Mouse (Mus musculus) E14TG2a.4 (cell line): Measurements from ENCODE around the gene Pmp22.

Experiments
- H3K27me3 ChIP-seq: 2 replicates; pipeline ENCODE4 v1.6.1; 2014; ENCODE audit warnings: low read length, control low read depth; ENCODE audit not compliant: insufficient read depth
- H3K36me3 ChIP-seq: 2 replicates; pipeline ENCODE4 v1.6.1; 2014; ENCODE audit warnings: low read length, control low read depth; ENCODE audit not compliant: insufficient read depth
- H3K4me1 ChIP-seq: replicated peaks from 2 replicates; pipeline ENCODE4 v1.6.1; 2014; ENCODE audit warnings: low read depth, low read length, control low read depth
- H3K4me3 ChIP-seq: replicated peaks from 2 replicates; pipeline ENCODE4 v1.5.1; 2014; ENCODE audit warnings: mild to moderate bottlenecking, low read length
- H3K9me3 ChIP-seq: 2 replicates; pipeline ENCODE4 v1.6.1; 2014; ENCODE audit warnings: low read length, control low read depth
- CTCF ChIP-seq: conservative IDR thresholded peaks from 2 replicates; pipeline ENCODE4 v1.5.1; 2014; ENCODE audit warnings: low read length
- NANOG ChIP-seq: IDR thresholded peaks from 2 replicates; pipeline ENCODE4 v1.6.1; 2014; ENCODE audit warnings: borderline replicate concordance, low read length, mixed read lengths
- POU5F1 ChIP-seq: IDR thresholded peaks from 2 replicates; pipeline ENCODE4 v1.6.1; 2014; ENCODE audit warnings: low read length, borderline replicate concordance

The Pmp22 gene

DNA sequence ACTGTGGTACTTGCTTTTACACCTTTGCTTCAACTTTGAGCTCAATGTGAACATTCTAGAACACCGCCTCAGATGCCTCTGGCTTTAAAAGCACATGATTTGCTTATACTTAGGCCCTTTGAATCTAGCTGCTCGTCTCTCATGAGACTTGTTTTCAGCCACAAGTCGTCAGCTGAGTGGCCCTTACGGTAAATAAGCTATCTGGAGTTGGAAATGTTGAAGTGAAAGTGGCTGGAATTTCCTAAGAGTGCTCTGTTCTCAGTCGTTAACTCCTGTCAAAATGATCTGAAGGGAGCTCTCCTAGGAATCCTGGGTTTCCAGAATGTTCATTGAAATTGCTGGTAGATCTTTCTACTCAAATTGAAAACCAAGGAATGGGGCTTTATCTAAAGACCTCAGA, 23.1 kb downstream of the Pmp22 start:
- Histone ChIP-seq H3K36me3 (no peaks in the 10 kb centered on the region), H3K4me1 (peaks cover 2% of the 10 kb centered on the region; the same call in 1 of the 2 replicates), H3K9me3 (no peaks in the 10 kb centered on the region), H3K27me3 (peaks cover 10% of the 10 kb centered on the region), H3K4me3 (no peak overlapping the region)
- TF ChIP-seq CTCF (no peak), POU5F1 (no peak), NANOG (no peak)

DNA sequence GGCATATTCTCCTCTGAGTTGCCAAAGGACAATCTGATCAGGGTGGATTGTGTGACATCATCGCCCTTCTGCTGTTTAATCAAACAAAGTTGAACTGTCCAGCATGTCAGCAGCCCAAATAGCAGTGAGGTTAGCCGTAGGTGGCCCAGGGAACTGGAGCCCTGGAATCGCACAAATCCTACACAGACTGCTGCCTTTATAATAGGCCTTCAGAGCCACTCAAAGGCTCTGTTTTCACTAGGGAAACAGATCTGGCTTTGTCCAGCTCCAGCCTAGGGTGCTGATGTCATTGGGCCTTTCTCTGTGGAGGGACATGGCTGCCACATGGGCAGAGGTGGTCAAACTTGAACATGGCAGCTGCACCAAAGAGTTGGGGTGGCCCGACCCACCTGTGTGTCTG, 28.3 kb downstream of the Pmp22 start:
- H3K4me1 ChIP-seq: peaks cover 6% of the 10 kb centered on the region
- H3K4me3 ChIP-seq: no peak overlapping the region
- peaks cover 18% of the 10 kb centered on the region; the same call in 1 of the 2 replicates for H3K27me3 ChIP-seq
- no peak for TF ChIP-seq NANOG
- TF ChIP-seq CTCF: no peak
- TF ChIP-seq POU5F1: no peak
- H3K9me3 ChIP-seq: no peaks in the 10 kb centered on the region
- no peaks in the 10 kb centered on the region for H3K36me3 ChIP-seq

DNA sequence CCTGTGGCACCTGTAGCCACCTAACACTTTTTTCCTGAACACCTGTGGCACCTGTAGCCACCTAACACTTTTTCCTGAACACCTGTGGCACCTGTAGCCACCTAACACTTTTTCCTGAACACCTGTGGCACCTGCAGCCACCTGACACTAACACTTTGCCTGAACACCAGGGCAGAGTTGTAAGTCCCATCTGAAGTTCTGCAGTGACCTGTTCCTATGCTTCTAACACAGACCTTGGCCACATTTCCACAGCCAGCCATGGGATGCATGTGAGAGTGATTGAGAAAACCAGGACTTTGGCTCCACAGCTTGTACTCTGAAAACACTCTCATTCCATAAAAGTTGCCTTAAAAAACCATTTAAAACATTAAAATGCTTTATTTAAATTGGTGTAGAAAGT, 32.1 kb downstream of the Pmp22 start:
- Histone ChIP-seq H3K4me1 (peaks cover 6% of the 10 kb centered on the region), H3K4me3 (no peak overlapping the region), H3K9me3 (no peaks in the 10 kb centered on the region), H3K27me3 (peaks cover 21% of the 10 kb centered on the region; the same call in 1 of the 2 replicates), H3K36me3 (no peaks in the 10 kb centered on the region)
- no peak for TF ChIP-seq NANOG
- TF ChIP-seq CTCF: no peak
- TF ChIP-seq POU5F1: no peak

DNA sequence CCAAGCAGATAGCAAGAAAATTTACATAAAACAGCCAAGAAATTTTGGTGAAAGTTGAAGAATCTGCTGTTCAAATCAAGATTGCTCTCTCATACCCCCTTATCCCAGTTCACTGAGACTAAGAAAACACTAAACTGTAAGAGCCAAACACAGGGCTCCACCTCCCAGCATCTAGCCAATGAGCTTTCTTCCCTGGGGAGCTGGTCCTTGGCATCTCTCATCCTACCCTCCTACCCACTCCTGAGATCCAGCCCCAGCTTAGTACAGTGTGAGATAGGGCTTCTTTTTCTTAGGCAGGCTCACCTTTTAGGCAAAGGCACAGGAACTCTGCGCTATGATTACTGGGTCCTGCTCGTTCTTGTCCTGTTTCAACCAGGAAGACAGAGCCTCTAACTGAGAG, 34.0 kb downstream of the Pmp22 start:
- peaks cover 5% of the 10 kb centered on the region for H3K4me1 ChIP-seq
- peaks cover 21% of the 10 kb centered on the region; the same call in 1 of the 2 replicates for H3K27me3 ChIP-seq
- H3K4me3 ChIP-seq: no peak overlapping the region
- no peaks in the 10 kb centered on the region for H3K36me3 ChIP-seq
- no peaks in the 10 kb centered on the region for H3K9me3 ChIP-seq
- TF ChIP-seq CTCF (no peak), POU5F1 (no peak), NANOG (no peak)

DNA sequence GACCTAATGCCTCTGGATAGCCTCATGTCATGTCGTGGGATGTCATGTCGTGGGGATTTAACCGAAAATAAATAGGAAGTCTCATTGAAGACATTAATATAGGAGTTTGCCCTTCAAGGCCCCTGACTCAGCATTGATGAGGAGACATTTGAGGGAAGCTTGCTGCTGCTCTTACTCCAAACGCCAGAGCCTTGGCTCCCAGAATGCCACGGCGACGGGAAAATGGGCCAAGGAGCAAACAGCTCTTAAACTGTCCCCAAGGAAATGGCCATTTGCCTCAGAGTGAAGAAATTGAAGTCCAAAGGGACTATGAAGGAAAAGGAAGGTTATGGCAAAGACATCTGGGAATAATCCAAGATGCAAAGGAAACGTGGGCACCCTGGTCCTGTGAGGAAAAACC, 34.8 kb downstream of the Pmp22 start:
- no peaks in the 10 kb centered on the region; the same call in 1 of the 2 replicates for H3K4me1 ChIP-seq
- no peak for TF ChIP-seq POU5F1
- no peak for TF ChIP-seq NANOG
- no peak for TF ChIP-seq CTCF
- H3K4me3 ChIP-seq: no peak overlapping the region
- peaks cover 21% of the 10 kb centered on the region; the same call in 1 of the 2 replicates for H3K27me3 ChIP-seq
- H3K36me3 ChIP-seq: no peaks in the 10 kb centered on the region
- no peaks in the 10 kb centered on the region for H3K9me3 ChIP-seq

DNA sequence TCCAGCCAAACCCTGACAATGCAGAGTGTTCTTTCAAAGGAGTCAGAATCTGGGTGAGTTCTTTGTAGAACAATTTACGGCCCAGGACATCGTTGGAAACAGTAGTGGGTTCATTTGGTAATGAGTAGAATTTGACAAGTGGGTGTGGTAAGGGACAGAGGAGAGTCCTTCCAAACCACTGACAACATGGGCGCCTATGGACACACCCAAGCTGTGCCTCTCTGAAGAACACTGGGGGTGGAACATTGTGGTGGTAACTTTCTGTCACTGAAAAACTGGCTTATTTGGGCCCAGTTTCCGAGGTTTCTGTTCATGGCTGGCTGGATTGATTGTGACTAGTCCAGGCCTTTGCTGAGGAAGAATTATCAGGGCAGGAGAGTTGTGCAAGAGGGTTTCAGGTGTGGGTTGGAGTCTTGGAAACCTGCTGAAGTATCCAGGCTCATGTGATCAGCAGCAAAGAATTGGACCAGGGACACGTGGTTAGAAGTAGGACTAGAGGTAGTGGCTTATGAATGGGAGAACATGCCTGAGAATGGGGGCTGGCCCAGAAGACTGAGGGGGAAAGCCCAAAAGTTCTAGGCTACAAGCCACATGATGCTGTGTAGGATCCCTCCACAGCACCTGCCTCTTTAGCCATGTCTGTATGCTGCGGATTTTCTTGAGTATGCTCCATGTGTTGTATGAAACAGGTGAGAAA, 35.4 kb downstream of the Pmp22 start:
- Histone ChIP-seq H3K4me1 (no peaks in the 10 kb centered on the region; the same call in 1 of the 2 replicates), H3K36me3 (no peaks in the 10 kb centered on the region), H3K27me3 (peaks cover 21% of the 10 kb centered on the region; the same call in 1 of the 2 replicates), H3K4me3 (no peak overlapping the region), H3K9me3 (no peaks in the 10 kb centered on the region)
- TF ChIP-seq CTCF: no peak
- no peak for TF ChIP-seq POU5F1
- TF ChIP-seq NANOG: no peak

DNA sequence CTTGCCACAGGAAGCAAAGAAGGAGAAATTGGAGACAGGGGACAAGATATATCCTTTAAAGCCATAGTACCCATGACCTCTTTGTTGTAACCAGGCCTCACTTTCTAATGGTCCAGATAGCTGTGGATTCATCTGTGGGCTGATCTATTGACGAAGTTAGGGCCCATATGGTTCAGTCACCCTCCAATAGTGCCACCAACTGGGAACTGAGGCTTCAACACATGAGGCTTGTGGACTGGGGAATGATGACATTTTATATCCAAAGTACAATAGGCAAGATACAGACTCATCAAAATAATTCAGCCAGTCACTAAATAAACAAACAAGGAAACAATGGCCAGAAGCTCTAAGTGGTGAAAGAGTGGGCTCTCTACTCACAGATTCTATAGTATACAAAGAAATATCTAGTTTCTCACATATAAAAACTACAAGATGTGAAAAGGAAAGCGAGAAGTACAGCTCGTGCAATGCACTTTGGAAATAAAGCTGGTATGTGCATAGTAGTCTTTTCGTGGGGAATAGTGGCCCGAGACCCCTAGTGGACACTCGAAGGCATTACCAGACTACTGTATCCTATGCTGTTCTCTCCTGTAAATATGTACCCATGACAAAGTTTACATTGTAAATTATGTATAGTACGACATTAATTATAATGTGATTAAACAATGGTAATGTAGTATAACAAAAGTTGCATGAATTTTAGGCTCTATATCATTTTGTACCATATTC, 36.1 kb downstream of the Pmp22 start:
- Histone ChIP-seq H3K27me3 (peaks cover 15% of the 10 kb centered on the region; the same call in 1 of the 2 replicates), H3K4me1 (no peaks in the 10 kb centered on the region; the same call in 1 of the 2 replicates), H3K36me3 (no peaks in the 10 kb centered on the region), H3K9me3 (no peaks in the 10 kb centered on the region), H3K4me3 (no peak overlapping the region)
- TF ChIP-seq POU5F1 (no peak), CTCF (peak; percentile 83)

DNA sequence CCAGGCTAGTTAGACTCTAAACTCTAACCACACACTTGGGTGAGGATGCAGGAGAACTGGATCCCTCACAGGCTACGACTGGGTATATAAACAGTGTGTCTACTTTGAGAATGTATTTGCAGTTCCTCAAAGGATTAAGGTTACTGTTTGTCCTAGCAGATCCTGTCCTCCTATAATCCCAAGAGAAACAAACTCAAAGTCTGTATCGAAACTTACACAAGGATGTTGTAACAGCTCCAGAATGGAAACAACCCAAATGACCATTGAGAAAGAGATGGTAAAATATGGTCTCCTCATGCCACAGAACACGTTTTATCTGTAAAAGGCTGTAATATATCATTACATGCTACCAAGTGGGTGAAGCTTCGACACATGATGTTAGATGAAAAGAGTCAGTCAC, 39.0 kb downstream of the Pmp22 start:
- H3K9me3 ChIP-seq: no peaks in the 10 kb centered on the region
- no peak overlapping the region for H3K4me3 ChIP-seq
- H3K4me1 ChIP-seq: no peaks in the 10 kb centered on the region; the same call in 1 of the 2 replicates
- TF ChIP-seq POU5F1 (no peak), CTCF (no peak), NANOG (no peak)
- H3K36me3 ChIP-seq: no peaks in the 10 kb centered on the region
- peaks cover 5% of the 10 kb centered on the region; the same call in 1 of the 2 replicates for H3K27me3 ChIP-seq
